Mouse (Mus musculus) urinary bladder, adult 18-20 months (tissue): ENCODE data around the gene Plppr1.
"Not testable (repeated sequence)": the region's sequence is repeated elsewhere in the genome, so short reads cannot be mapped to it uniquely, and the experiment has no call there.

Experiments
- DNase-seq, 2 experiments: peaks; one replicate each; pipeline ENCODE4 v3.0.0; 2022; ENCODE audit warnings: low spot score in 2 of 2, mixed read lengths in 2 of 2

Plppr1 gene

DNA sequence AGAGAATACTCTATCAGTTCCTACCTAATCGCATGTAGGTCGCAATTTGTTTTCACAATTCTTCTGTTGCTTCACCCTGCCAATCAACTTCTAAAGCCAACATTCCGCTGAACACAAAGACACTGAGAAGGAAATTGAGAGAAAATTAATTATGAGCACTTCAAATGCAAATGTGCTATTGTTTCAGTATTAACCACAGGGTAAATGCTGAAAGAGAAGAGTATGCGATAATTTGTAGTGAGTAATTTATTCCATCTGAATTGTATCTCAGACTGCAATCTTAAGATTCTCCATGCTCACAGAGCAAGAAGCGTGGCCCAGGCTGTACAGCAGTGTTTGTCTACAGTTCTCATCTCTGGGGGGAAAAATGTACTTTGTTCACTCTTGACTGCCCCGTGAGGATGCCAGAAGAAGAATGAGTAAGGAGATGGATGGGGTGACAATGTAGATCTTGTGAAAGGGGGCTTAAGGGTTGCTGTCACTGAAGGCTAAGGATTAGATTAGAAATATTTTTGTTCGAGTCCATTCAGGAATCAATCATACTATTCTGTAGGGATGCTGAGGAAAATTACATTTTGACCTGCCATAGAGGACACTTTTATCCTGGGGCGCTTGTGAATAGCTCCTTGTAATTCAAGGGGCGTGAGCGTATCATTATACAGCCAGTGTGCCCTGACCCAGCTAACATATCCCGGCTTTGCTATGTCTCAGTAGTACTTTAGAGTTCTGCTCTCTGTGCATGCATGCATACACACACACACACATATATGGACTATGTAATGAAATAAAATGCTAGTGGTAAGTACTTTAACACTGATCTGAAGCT is 173.3 kb downstream of the Plppr1 start:
- DNase-seq, result no peak

- DNase-seq, result no peak
These were observed 173.9 kb downstream of the Plppr1 start for GRCm38 (mm10) chr4:49233032-49233406.

- no peak for DNase-seq
These were observed 179.0 kb downstream of the Plppr1 start for GRCm38 (mm10) chr4:49238111-49238510.

DNA sequence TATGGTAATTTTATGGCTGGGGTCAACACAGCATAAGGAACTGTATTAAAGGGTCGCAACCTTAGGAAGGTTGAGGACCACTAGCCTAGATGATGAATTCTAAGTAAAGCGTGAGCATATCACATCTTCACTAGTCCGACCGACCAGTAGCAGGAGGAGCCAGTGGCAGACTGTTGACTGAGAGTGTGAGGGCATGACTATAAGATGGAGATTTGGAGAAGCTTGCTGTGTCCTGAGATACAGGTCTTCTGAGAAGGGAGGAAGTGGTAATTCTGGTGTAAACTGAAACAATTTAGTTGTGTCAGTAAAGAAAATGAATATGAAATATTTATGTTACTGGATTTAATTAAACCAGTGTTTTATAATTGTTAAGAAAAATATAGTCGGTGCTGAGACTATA is 180.4 kb downstream of the Plppr1 start:
- DNase-seq, result no peak

GRCm38 (mm10) chr4:49244791-49245190 is 185.7 kb downstream of the Plppr1 start:
- no peak for DNase-seq

DNA sequence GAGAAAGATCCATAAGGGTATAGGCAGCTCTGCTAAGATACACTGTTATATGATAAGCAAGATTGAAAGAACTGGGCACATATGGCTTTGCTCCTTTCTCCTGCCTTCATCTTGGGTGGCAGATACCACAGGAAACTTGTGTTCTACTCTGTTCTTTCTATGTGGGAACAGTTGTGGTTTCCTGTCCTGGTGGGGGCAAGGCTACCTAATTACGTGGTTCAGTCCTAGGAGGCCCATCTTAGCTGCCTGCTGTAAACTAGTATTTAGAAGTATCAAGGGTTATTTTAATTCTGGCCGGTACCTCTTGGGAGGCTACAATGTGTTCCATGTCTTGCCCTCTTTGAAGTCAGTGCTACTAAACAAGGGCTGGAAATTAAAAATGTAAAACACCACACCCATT is 186.2 kb downstream of the Plppr1 start:
- no peak for DNase-seq

DNA sequence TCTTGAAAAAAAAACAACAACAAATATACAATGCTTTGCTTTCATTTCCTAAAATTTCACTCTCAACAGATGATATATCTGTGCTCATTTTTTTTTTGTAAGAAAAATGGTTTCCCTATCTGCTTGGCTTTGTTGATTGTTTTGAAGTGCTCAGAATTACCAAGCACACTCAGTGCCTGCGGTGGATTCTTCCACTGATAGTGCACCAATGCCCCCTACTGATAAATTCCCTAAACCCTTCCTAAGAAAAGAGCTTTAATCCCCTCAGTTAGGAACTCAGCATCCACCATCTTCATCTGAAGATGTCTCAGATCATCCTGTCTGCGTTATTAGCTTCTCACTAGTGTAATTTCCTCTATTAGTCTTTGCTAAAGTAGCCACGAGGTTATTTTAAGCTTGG is 192.2 kb downstream of the Plppr1 start:
- no peak for DNase-seq

GRCm38 (mm10) chr4:49252169-49252568 is 193.1 kb downstream of the Plppr1 start:
- no peak for DNase-seq

DNA sequence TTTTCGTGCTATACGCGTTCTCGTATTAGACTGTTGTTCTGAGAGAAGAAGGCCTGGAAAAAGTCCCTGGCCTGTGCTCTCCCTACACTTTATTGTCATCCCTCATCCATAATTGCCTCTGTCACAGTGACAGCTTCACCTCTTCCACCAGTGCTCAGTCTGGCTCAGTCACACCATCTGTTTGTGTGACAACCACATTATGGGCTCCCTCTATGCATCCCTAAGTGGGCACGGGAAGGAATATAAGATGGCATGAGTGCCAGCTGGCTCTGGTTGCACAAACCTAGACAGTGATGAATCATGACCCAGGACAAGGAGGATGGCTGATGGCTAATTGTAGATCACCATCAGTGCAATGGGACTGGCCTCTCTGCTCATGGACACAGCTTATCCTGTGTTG is 219.4 kb downstream of the Plppr1 start:
- DNase-seq, result no peak

GRCm38 (mm10) chr4:49284692-49285291 is 225.7 kb downstream of the Plppr1 start:
- no peak for DNase-seq

DNA sequence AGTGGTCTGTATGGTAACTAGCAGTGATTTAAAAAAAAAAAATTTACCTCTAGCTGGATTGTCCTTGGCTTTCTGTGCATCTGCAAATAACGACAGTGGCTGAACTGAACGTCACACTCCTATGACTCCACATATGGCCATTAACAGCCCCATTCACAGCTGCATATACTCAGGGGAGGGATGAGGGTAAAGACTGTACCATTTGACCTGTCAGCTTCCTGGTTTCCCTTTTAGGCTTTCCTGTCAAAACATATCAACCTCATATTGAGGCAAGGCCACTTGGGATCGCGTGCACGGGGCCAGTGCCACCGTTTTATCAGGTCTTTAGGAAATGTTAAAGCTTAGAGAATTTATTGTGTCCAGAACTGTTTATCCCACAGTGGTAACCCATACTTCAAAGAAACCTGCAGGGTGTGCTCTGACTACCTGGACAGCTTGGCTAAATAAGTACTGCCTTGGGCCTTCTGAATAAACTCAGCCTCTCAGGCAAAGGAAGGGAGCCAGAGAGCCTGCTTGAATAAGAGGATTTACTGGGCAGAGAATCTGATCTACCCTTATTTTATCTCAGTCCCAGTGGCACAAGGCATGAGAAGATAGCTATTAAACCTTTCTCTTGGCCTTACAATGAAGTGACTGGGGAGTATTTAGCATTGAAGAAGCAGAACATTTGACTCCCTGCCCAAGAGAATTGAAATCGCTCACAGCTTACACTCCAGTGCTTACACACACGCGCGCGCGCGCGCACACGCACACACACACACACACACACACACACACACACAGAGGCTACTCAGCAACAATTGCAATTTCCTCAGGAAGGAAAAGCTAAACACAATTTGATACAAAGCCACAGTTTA is 226.5 kb downstream of the Plppr1 start:
- no peak for DNase-seq

GRCm38 (mm10) chr4:49286197-49286492 is 227.1 kb downstream of the Plppr1 start:
- no peak for DNase-seq

- no peak for DNase-seq
These were observed 237.4 kb downstream of the Plppr1 start for GRCm38 (mm10) chr4:49296434-49296833.

GRCm38 (mm10) chr4:49299576-49299975 is 240.5 kb downstream of the Plppr1 start:
- no peak for DNase-seq

GRCm38 (mm10) chr4:49321903-49322635 is 263.0 kb downstream of the Plppr1 start:
- DNase-seq, result no peak

GRCm38 (mm10) chr4:49337949-49338348 is 278.9 kb downstream of the Plppr1 start:
- DNase-seq, result not testable (repeated sequence)

DNA sequence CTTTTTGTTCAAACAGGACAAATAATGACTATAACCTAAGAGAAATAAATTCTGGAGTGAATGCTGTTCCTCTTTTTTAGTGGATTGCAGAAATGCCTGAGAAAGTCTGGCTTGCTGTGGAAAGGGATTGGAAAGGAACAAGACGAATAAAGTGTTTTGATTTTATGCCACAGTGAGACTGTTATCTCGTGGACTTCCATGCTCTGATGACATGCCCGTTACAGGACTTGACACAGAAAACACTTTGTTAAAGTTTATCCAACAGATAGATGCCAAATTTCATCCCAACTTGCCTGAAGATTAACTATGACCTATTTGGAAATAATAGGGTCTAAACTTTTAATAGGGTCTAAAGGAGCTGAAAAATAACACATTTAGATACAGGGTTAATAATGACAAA is 281.0 kb downstream of the Plppr1 start:
- DNase-seq, result not testable (repeated sequence)

DNA sequence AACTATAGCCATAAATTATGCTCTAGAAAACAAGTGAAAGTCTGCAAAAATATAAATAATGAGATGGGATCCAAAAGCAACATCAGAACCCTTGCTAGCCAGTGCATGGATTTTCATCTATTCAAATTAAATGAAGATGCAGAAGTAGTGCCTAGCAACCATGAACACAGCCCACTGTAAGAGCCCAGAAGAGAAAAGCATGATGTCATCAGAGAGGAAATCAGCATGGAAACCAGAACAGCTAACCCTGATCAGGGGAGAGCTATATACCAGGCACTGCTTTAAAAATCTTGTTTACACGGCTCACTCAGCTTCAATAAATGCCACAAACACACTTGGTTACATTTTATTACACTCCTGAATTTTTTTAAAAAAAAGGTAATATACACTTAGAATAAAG is 288.9 kb downstream of the Plppr1 start:
- not testable (repeated sequence) for DNase-seq

- DNase-seq, result no peak
These were observed 289.6 kb downstream of the Plppr1 start for GRCm38 (mm10) chr4:49348677-49349076.

DNA sequence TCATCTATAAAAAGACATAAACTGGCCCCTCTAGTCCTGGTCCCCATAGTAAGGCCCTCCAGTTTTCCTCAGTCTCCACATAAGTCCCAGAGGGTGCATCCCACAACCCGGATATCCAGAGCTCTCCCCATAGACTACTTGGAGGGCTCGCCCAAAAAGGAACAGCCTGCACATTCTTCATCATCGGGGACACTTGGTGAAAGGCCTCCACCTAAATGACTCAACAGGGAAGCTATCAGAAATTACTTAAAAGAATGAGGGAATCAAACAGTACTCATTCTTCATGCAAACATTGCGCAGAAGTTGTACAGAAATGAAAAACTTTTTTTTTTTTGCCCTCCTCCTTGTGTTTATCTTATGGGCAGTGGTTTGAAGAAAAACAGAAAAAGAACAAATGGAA is 291.4 kb downstream of the Plppr1 start:
- DNase-seq, result no peak

GRCm38 (mm10) chr4:49357097-49357496 is 298.0 kb downstream of the Plppr1 start:
- DNase-seq, result no peak

DNA sequence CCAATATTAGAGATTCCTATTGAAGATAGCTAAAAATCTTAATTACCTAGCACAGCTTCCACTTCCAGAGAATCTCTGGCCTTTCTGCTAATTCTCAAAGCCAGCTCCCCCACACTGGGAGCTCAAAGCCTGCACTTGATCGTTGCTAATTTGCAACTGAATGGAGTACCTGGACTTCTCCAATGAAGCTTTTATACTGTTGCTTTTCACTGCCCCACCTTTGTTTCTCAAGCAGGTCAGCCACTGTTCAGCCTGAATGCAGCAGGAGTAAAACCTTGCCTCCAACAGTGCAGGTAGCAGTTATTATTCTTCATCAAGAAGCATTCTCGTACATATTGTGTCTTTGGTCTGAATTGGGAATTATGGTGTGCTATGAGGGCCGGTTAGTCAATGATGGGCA is 309.0 kb downstream of the Plppr1 start:
- DNase-seq, result not testable (repeated sequence)
